Mouse (Mus musculus) heart, postnatal 0 days (tissue): ENCODE results near the gene Crygd.

Experiments used
- CTCF ChIP-seq: IDR thresholded peaks from 2 replicates; pipeline ENCODE4 v1.5.1; 2016; ENCODE audit warnings: antibody characterized with exemption, control low read depth, low read depth
- EP300 ChIP-seq: IDR thresholded peaks from 2 replicates; pipeline ENCODE4 v1.6.1; 2016; ENCODE audit warnings: antibody characterized with exemption, low read depth

DNA sequence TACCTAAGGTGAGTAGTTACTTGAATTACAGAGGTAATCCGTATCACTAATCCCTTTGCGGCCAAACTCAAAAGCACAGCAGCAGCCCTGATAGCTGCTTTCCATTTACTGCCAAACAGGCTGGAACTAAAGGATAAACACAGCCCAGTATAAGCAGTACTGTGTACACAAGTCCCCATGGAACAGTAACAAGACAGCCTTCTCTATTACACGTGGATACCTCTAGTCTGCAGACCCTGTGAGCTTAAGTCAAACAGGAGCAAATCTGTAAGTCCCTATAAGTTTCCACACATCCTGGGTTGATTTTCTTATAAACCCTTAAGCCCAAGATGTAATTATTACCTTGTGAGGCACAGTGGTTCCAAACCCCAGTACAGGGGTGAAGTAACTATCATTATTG is 27.7 kb downstream of the Crygd start:
- TF ChIP-seq CTCF: no peak
- no peak for TF ChIP-seq EP300
